Mouse (Mus musculus) urinary bladder, postnatal 14 days (tissue): ENCODE results near the gene Pomgnt2.

Experiments
- DNase-seq: peaks from one replicate; pipeline ENCODE4 v3.0.0; 2021; ENCODE audit warnings: low spot score

Pomgnt2 gene

GRCm38 (mm10) chr9:121968258-121968657 lies 28.7 kb downstream of the Pomgnt2 start:
- no peak for DNase-seq

GRCm38 (mm10) chr9:121964941-121965340 lies 32.0 kb downstream of the Pomgnt2 start:
- no peak for DNase-seq

- no peak for DNase-seq
Observed at GRCm38 (mm10) chr9:121959966-121960635, 36.8 kb downstream of the Pomgnt2 start.

- DNase-seq = no peak
Observed at GRCm38 (mm10) chr9:121952596-121952995, 44.3 kb downstream of the Pomgnt2 start.

- DNase-seq = no peak
Observed at GRCm38 (mm10) chr9:121951114-121951423, 45.8 kb downstream of the Pomgnt2 start.

GRCm38 (mm10) chr9:121950418-121951113 lies 46.3 kb downstream of the Pomgnt2 start, which contains the start of gene Fam198a:
Gene Fam198a (plus strand): TSS chr9:121950988.
- peak; percentile 78 for DNase-seq

GRCm38 (mm10) chr9:121948431-121948830 lies 48.5 kb downstream of the Pomgnt2 start:
- DNase-seq = no peak

GRCm38 (mm10) chr9:121947784-121948183 lies 49.1 kb downstream of the Pomgnt2 start:
- DNase-seq = peak; percentile 71

- DNase-seq = no peak
Observed at GRCm38 (mm10) chr9:121943628-121944027, 53.3 kb downstream of the Pomgnt2 start.

GRCm38 (mm10) chr9:121943005-121943404 lies 53.9 kb downstream of the Pomgnt2 start:
- no peak for DNase-seq

- DNase-seq = no peak
Observed at GRCm38 (mm10) chr9:121937944-121938355, 59.0 kb downstream of the Pomgnt2 start.

GRCm38 (mm10) chr9:121937451-121937864 lies 59.5 kb downstream of the Pomgnt2 start:
- no peak for DNase-seq

GRCm38 (mm10) chr9:121936952-121937351 lies 60.0 kb downstream of the Pomgnt2 start:
- DNase-seq = no peak

GRCm38 (mm10) chr9:121934856-121935255 lies 62.1 kb downstream of the Pomgnt2 start:
- no peak for DNase-seq
